Mouse (Mus musculus) heart, embryonic 10.5 days (tissue): ENCODE measurements at regions not wholly inside any gene's neighbourhood (a gene's known extent, or its start where the extent isn't known, plus 50 kb on each side); places are given as distances from the start of the nearest gene placed in this dataset.
"Not testable (repeated sequence)": the region's sequence is repeated elsewhere in the genome, so short reads cannot be mapped to it uniquely, and the experiment has no call there.

Experiments used
- DNase-seq: peaks from one replicate; pipeline ENCODE4 v3.0.0-alpha.2; 2017; ENCODE audit warnings: low spot score
- H3K27ac ChIP-seq: fragments of 300-500 bp; sonication (generic); 2 replicates; pipeline ENCODE4 v1.5.1; 2016; ENCODE audit warnings: mild to moderate bottlenecking
- H3K27me3 ChIP-seq: fragments of 300-500 bp; sonication (generic); 2 replicates; pipeline ENCODE4 v1.6.1; 2016; ENCODE audit warnings: mild to moderate bottlenecking; ENCODE audit not compliant: poor library complexity, insufficient read depth, severe bottlenecking
- H3K36me3 ChIP-seq: fragments of 300-500 bp; sonication (generic); 2 replicates; pipeline ENCODE4 v1.6.1; 2016; ENCODE audit warnings: mild to moderate bottlenecking, moderate library complexity
- H3K4me1 ChIP-seq: fragments of 300-500 bp; sonication (generic); 2 replicates; pipeline ENCODE4 v1.6.1; 2016; ENCODE audit warnings: mild to moderate bottlenecking
- H3K4me3 ChIP-seq: fragments of 300-500 bp; sonication (generic); 2 replicates; pipeline ENCODE4 v1.5.1; 2016; ENCODE audit warnings: mild to moderate bottlenecking, moderate library complexity
- H3K9me3 ChIP-seq: fragments of 300-500 bp; sonication (generic); 2 replicates; pipeline ENCODE4 v1.6.1; 2016; ENCODE audit warnings: mild to moderate bottlenecking, moderate library complexity
- WGBS: fragments of 180-500 bp; shearing (Covaris S2); methylation state at CpG from one replicate; pipeline ENCODE4 v1.1.7; 2016; 5-methylcytosine and 5-hydroxymethylcytosine counted together

GRCm38 (mm10) chr5:133020116-133020515 is 477.0 kb upstream of the Auts2 start:
- Histone ChIP-seq H3K36me3 (no peaks in the 10 kb centered on the region), H3K4me3 (no peak overlapping the region), H3K27ac (no peak overlapping the region), H3K27me3 (no peaks in the 10 kb centered on the region), H3K4me1 (no peaks in the 10 kb centered on the region), H3K9me3 (no peaks in the 10 kb centered on the region)
- WGBS = 75% methylated on average over 1 of the region's 1 CpGs
- DNase-seq = no peak

DNA sequence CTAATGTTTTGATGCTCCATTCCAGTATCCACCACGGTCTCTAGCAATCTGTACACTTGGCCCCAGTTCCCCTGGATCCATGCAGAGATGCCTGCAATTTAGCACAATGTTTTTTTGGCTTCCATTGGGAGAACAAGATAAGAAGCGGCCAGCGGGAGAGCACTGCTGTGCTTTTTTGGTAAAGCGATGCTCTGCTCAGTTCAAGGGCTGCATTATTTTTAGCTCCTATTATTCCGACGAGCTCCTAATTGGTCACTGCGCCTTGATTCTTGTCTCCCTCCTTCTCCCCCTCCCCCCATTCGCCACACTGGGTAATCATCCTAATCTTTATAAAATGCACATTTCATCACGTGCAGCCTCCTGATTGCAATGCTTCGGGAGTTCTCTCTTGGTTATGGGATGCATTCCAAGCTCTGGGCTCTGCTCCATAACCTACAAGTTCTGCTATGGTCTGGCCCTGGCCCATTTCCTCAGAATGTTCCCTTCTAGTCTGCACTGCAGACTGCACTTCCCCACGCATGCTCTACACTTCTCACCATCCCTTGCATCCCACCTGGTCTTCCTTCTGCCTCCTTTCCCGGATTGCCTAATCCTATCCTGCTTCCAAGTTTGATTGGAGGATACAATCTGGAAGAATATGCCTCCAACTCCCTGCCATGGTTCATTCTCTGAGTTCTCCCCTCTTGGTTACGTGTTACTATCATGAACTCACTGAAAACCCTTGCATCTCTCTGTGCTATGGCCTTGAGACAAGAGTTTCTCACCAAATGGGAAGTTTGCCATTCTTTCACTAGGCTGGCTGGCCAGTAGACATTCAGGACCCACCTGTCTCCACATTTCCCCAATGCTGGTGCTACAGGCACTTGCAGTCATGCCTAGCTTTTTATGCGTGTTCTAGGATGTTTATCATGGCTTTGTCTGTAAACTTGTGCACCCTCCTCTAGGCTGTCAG is 467.8 kb upstream of the Auts2 start:
- Histone ChIP-seq H3K27ac (no peak overlapping the region), H3K9me3 (no peaks in the 10 kb centered on the region), H3K36me3 (no peaks in the 10 kb centered on the region), H3K4me1 (no peaks in the 10 kb centered on the region), H3K27me3 (no peaks in the 10 kb centered on the region), H3K4me3 (no peak overlapping the region)
- WGBS = 72% methylated on average over 14 of the region's 14 CpGs
- DNase-seq = no peak

- no peaks in the 10 kb centered on the region for H3K9me3 ChIP-seq
- no peak overlapping the region for H3K4me3 ChIP-seq
- H3K27ac ChIP-seq = no peak overlapping the region
- no peak for DNase-seq
- H3K36me3 ChIP-seq = no peaks in the 10 kb centered on the region
- 89% methylated on average over 7 of the region's 7 CpGs for WGBS
- no peaks in the 10 kb centered on the region for H3K4me1 ChIP-seq
- no peaks in the 10 kb centered on the region for H3K27me3 ChIP-seq
Measured at GRCm38 (mm10) chr5:132982866-132983265, 439.7 kb upstream of the Auts2 start.

- Histone ChIP-seq H3K9me3 (no peaks in the 10 kb centered on the region), H3K4me3 (no peak overlapping the region), H3K27ac (no peak overlapping the region), H3K4me1 (no peaks in the 10 kb centered on the region), H3K36me3 (no peaks in the 10 kb centered on the region), H3K27me3 (no peaks in the 10 kb centered on the region)
- 76% methylated on average over 5 of the region's 5 CpGs for WGBS
- no peak for DNase-seq
Measured at GRCm38 (mm10) chr5:132979013-132979412, 435.9 kb upstream of the Auts2 start.

GRCm38 (mm10) chr5:132975303-132975932 is 432.3 kb upstream of the Auts2 start:
- Histone ChIP-seq H3K9me3 (no peaks in the 10 kb centered on the region), H3K36me3 (no peaks in the 10 kb centered on the region)
- WGBS = 71% methylated on average over 4 of the region's 4 CpGs

DNA sequence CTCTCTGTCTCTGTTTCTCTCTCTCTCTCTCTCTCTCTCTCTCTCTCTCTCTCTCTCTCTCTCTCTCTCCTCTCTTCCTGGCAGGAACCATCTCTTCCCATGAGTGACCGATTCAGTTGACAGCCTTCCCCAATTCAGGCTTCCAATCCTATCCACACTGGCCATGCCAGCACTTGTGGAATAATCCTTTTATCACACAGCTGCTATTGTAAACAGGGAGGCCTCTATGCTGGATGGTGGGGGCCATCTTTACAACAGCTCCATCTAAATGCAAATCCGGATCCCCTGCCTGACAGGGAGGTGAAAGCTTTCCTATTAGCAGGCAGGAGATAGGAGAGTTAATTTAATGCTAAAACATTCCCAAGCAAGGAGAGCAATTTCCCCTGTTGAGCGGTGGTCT is 431.7 kb upstream of the Auts2 start:
- no peaks in the 10 kb centered on the region for H3K36me3 ChIP-seq
- H3K27ac ChIP-seq = no peak overlapping the region
- DNase-seq = no peak
- H3K9me3 ChIP-seq = no peaks in the 10 kb centered on the region
- no peaks in the 10 kb centered on the region for H3K27me3 ChIP-seq
- 18% methylated on average over 3 of the region's 3 CpGs for WGBS
- H3K4me3 ChIP-seq = no peak overlapping the region
- no peaks in the 10 kb centered on the region for H3K4me1 ChIP-seq

More at GRCm38 (mm10) chr5:132975303-132975932, 432.3 kb upstream of the Auts2 start:
- no peaks in the 10 kb centered on the region for H3K4me1 ChIP-seq
- DNase-seq = no peak
- H3K4me3 ChIP-seq = no peak overlapping the region
- H3K27me3 ChIP-seq = no peaks in the 10 kb centered on the region
- H3K27ac ChIP-seq = no peak overlapping the region

- Histone ChIP-seq H3K36me3 (no peaks in the 10 kb centered on the region), H3K4me1 (no peaks in the 10 kb centered on the region), H3K4me3 (no peak overlapping the region), H3K27ac (no peak overlapping the region), H3K9me3 (no peaks in the 10 kb centered on the region), H3K27me3 (no peaks in the 10 kb centered on the region)
- no peak for DNase-seq
- WGBS = 82% methylated on average over 7 of the region's 7 CpGs
Measured at GRCm38 (mm10) chr5:132971046-132971445, 427.9 kb upstream of the Auts2 start.

- 72% methylated on average over 5 of the region's 5 CpGs for WGBS
- no peak for DNase-seq
Measured at GRCm38 (mm10) chr5:132969376-132969775, 426.2 kb upstream of the Auts2 start.

DNA sequence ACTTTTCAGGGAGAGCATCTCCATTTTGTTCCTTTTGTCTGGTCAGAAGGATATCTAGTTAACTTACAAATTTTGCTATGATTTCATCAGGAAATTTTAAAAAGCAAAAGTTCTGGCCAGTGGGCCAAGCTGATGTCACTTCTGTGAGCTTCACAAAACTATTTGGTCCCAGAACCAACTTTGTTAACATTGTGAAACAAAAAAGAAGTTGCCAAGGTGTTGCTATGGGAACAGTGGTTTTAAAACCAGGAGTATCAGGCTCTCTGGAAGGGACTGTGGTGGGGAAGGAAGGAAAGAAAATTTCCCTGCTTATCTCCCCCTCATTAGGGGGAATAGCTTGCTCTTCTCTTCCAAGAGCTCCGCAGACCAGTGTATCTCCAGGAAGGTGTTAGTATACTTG is 416.8 kb upstream of the Auts2 start:
- H3K36me3 ChIP-seq = no peaks in the 10 kb centered on the region
- DNase-seq = no peak
- no peak overlapping the region for H3K27ac ChIP-seq
- no peaks in the 10 kb centered on the region for H3K9me3 ChIP-seq
- H3K27me3 ChIP-seq = no peaks in the 10 kb centered on the region
- peaks cover 5% of the 10 kb centered on the region for H3K4me1 ChIP-seq
- no peak overlapping the region for H3K4me3 ChIP-seq
- WGBS = 17% methylated on average over 1 of the region's 1 CpGs

More at GRCm38 (mm10) chr5:132969376-132969775, 426.2 kb upstream of the Auts2 start:
- Histone ChIP-seq H3K4me3 (no peak overlapping the region), H3K36me3 (no peaks in the 10 kb centered on the region), H3K27me3 (no peaks in the 10 kb centered on the region), H3K4me1 (no peaks in the 10 kb centered on the region), H3K9me3 (no peaks in the 10 kb centered on the region), H3K27ac (no peak overlapping the region)

DNA sequence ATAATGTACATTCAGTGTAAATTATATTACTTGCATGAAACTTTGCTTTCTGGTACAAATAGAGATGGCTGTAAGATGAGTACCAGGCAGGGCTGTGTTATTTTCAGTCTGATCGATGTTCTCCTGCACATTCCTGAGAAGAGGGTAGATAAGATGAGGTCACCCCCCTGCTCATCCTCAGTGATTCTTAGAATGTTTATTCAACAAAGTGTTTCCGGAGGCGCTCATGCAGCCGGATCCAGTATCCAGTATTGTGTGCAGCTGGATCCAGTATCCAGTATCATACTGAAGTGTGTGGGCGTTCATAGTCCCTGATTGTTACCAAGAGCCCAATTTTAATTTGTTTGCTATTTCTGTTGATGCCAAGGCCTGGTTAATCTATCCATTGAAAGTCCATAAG is 413.0 kb upstream of the Auts2 start:
- H3K27me3 ChIP-seq = no peaks in the 10 kb centered on the region
- WGBS = 44% methylated on average over 5 of the region's 5 CpGs
- no peak for DNase-seq

DNA sequence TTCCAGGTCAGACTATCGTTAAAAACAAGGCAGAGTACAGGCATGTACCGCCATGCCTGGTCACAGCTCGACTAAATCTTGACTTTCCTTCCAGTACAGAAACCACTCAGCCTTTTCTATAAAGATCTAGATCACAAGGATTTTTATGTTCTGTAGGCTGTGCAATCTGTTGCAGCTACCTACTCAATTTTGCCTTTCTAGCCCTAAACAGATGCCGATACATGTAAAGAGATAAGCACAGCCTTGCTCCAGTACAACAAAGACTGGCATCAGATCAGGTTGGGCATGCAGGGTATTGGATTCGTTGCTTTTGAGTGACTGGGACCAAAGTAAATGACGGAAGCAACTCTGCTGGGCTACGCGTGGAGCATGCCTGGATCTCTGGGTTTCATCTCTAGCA is 411.9 kb upstream of the Auts2 start:
- H3K4me1 ChIP-seq = peaks cover 5% of the 10 kb centered on the region
- no peak overlapping the region for H3K27ac ChIP-seq
- H3K9me3 ChIP-seq = no peaks in the 10 kb centered on the region
- H3K27me3 ChIP-seq = no peaks in the 10 kb centered on the region
- DNase-seq = no peak
- no peaks in the 10 kb centered on the region for H3K36me3 ChIP-seq
- WGBS = 85% methylated on average over 8 of the region's 8 CpGs
- H3K4me3 ChIP-seq = no peak overlapping the region

More for the DNA sequence above, 413.0 kb upstream of the Auts2 start:
- Histone ChIP-seq H3K4me1 (peaks cover 5% of the 10 kb centered on the region), H3K9me3 (no peaks in the 10 kb centered on the region), H3K36me3 (no peaks in the 10 kb centered on the region), H3K4me3 (no peak overlapping the region), H3K27ac (no peak overlapping the region)

- Histone ChIP-seq H3K9me3 (no peaks in the 10 kb centered on the region), H3K4me3 (no peak overlapping the region), H3K27ac (no peak overlapping the region), H3K27me3 (no peaks in the 10 kb centered on the region), H3K36me3 (no peaks in the 10 kb centered on the region), H3K4me1 (no peaks in the 10 kb centered on the region)
- no peak for DNase-seq
- WGBS = 74% methylated on average over 9 of the region's 9 CpGs
Measured at GRCm38 (mm10) chr5:132933439-132933980, 390.4 kb upstream of the Auts2 start.

- DNase-seq, H3K4me3 ChIP-seq, H3K9me3 ChIP-seq, H3K36me3 ChIP-seq, H3K4me1 ChIP-seq, H3K27me3 ChIP-seq, H3K27ac ChIP-seq: not testable (repeated sequence)
- WGBS = 88% methylated on average over 12 of the region's 12 CpGs
Measured at GRCm38 (mm10) chr5:132929955-132930354, 386.8 kb upstream of the Auts2 start.
